Mouse (Mus musculus) midbrain, embryonic 16.5 days (tissue): Measurements from ENCODE around the gene Med13l. TPM values are rescaled to one million over a fixed set of nuclear protein-coding genes. Genes with fewer than 3 reads are reported as not detected.

Experiments used
- ATAC-seq: fragments of 200-750 bp; cut with Nextera tagmentation; 2 replicates; pipeline ENCODE4 v1.8.0; 2017; ENCODE audit warnings: moderate TSS enrichment
- H3K27ac ChIP-seq: fragments of 300-500 bp; sonication (generic); 2 replicates; pipeline ENCODE4 v1.5.1; 2014; ENCODE audit warnings: mild to moderate bottlenecking, low read length, mixed read lengths
- H3K27me3 ChIP-seq: fragments of 300-500 bp; sonication (generic); 2 replicates; pipeline ENCODE4 v1.6.1; 2014; ENCODE audit warnings: low read depth, low read length, mixed read lengths; ENCODE audit not compliant: control insufficient read depth, insufficient read depth
- H3K36me3 ChIP-seq: fragments of 300-500 bp; sonication (generic); 2 replicates; pipeline ENCODE4 v1.6.1; 2014; ENCODE audit warnings: mild to moderate bottlenecking, low read length, moderate library complexity, mixed read lengths; ENCODE audit not compliant: control insufficient read depth, insufficient read depth
- H3K4me1 ChIP-seq: fragments of 300-500 bp; sonication (generic); 2 replicates; pipeline ENCODE4 v1.6.1; 2014; ENCODE audit warnings: mild to moderate bottlenecking, low read length, mixed read lengths; ENCODE audit not compliant: control insufficient read depth, insufficient read depth
- H3K4me2 ChIP-seq: fragments of 300-500 bp; sonication (generic); 2 replicates; pipeline ENCODE4 v1.6.1; 2014; ENCODE audit warnings: mild to moderate bottlenecking, low read length, mixed read lengths
- H3K4me3 ChIP-seq: fragments of 300-500 bp; sonication (generic); 2 replicates; pipeline ENCODE4 v1.5.1; 2014; ENCODE audit warnings: low read depth, mild to moderate bottlenecking, low read length, moderate library complexity, mixed read lengths
- H3K9ac ChIP-seq: fragments of 300-500 bp; sonication (generic); 2 replicates; pipeline ENCODE4 v1.6.1; 2014; ENCODE audit warnings: low read depth, low read length, mixed read lengths
- H3K9me3 ChIP-seq: fragments of 300-500 bp; sonication (generic); replicated peaks from 2 replicates; pipeline ENCODE4 v1.6.1; 2014; ENCODE audit warnings: mild to moderate bottlenecking, low read length, mixed read lengths; ENCODE audit not compliant: control insufficient read depth, poor library complexity, severe bottlenecking
- WGBS: fragments of 180-500 bp; shearing (Covaris S2); extraction: QIAGEN DNeasy Blood & Tissue Kit; methylation state at CpG from one replicate; pipeline ENCODE4 v1.1.7; 2014; 5-methylcytosine and 5-hydroxymethylcytosine counted together
- polyA plus RNA-seq: library from polyadenylated mRNA; unstranded; fragments of >200 nt; fragmentation: Nextera tagmentation; extraction: Ambion mirVana; gene quantifications from 2 replicates; pipeline ENCODE4 v1.2.1, GENCODE M21; 2015

The Med13l gene
- polyA plus RNA-seq, 1 experiment from 2014 or later, result 14.4 TPM

DNA sequence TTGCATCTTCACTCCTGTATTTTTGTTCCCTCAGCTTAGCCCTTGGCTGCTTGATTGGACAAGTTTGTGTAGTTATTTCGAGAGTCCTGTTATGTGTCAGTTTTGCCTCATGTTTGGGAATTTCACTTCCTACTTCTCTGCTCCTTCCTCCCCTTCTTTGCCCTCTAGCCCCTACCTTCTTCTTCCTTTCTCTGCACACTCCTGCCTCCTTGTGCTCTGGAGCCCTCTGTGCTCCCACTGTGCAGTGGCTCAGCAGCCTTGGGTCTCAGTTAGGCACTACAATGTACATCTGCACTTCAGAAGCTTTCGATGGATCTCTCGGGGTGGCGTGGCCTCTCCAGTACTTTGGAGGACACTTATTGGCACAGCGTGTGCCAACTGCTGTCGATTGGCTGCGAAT, 14.5 kb downstream of the Med13l start:
- 60% methylated on average over 7 of the region's 7 CpGs for WGBS
- Histone ChIP-seq H3K4me2 (no peak overlapping the region), H3K27ac (no peak overlapping the region), H3K27me3 (no peaks in the 10 kb centered on the region), H3K9ac (no peak overlapping the region), H3K36me3 (no peaks in the 10 kb centered on the region), H3K4me3 (no peak overlapping the region), H3K4me1 (peaks cover 40% of the 10 kb centered on the region), H3K9me3 (no peaks in the 10 kb centered on the region)
- no peak for ATAC-seq

DNA sequence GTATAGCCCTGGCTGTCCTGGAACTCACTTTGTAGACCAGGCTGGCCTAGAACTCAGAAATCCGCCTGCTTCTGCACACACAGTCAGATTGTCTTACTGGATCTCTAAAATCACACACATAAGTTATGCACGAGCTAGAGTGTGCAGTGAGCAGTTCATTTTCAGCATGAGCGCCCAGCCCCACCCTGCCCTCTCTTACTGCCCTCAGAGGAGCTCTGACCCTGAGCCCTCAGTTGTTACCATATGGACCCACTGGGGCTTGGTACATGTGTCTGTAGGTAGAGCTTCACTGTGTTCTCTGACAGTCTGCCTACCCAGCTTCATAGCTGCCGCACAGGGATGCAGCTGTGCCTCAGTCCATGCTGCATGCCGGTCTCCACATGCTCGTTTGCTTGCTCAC, 15.4 kb downstream of the Med13l start:
- no peak overlapping the region for H3K4me2 ChIP-seq
- no peak overlapping the region for H3K27ac ChIP-seq
- no peaks in the 10 kb centered on the region for H3K9me3 ChIP-seq
- H3K4me3 ChIP-seq, result no peak overlapping the region
- no peaks in the 10 kb centered on the region for H3K27me3 ChIP-seq
- WGBS, result 44% methylated on average over 6 of the region's 6 CpGs
- H3K36me3 ChIP-seq, result no peaks in the 10 kb centered on the region
- peaks cover 34% of the 10 kb centered on the region for H3K4me1 ChIP-seq
- ATAC-seq, result no peak
- H3K9ac ChIP-seq, result no peak overlapping the region

GRCm38 (mm10) chr5:118576731-118577130, 16.3 kb downstream of the Med13l start:
- Histone ChIP-seq H3K36me3 (no peaks in the 10 kb centered on the region), H3K9me3 (no peaks in the 10 kb centered on the region), H3K4me1 (peaks cover 34% of the 10 kb centered on the region), H3K4me2 (no peak overlapping the region), H3K4me3 (no peak overlapping the region), H3K9ac (no peak overlapping the region), H3K27ac (no peak overlapping the region), H3K27me3 (no peaks in the 10 kb centered on the region)
- 46% methylated on average over 3 of the region's 3 CpGs for WGBS
- ATAC-seq, result no peak

DNA sequence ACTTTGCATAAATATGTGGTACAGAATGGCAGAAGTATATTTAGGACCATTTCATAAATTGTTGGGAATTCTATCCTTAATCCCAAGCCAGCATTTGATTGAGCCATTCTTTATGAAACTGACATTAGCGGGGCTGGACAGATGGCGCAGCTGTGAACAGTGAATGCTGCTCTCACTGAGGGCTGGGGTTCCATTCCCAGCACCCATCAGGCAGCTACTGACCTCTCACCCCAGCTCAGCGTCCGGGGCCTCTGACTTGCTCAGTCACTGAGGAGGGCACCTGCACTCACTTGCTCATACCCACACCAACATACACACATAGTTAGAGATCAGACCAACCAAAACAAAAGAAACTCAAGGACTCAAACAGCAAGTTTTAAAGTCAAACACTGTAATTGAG, 24.9 kb downstream of the Med13l start:
- 32% methylated on average over 4 of the region's 4 CpGs for WGBS
- H3K9me3 ChIP-seq, result no peaks in the 10 kb centered on the region
- H3K4me3 ChIP-seq, result no peak overlapping the region
- H3K4me1 ChIP-seq, result peaks cover 11% of the 10 kb centered on the region
- no peak overlapping the region for H3K27ac ChIP-seq
- H3K4me2 ChIP-seq, result no peak overlapping the region
- H3K36me3 ChIP-seq, result no peaks in the 10 kb centered on the region
- no peak for ATAC-seq
- no peaks in the 10 kb centered on the region for H3K27me3 ChIP-seq
- no peak overlapping the region for H3K9ac ChIP-seq

GRCm38 (mm10) chr5:118586560-118586959, 26.1 kb downstream of the Med13l start:
- WGBS, result 56% methylated on average over 6 of the region's 6 CpGs

GRCm38 (mm10) chr5:118588381-118588925, 28.0 kb downstream of the Med13l start:
- H3K4me3 ChIP-seq, result no peak overlapping the region

More at GRCm38 (mm10) chr5:118586560-118586959, 26.1 kb downstream of the Med13l start:
- no peak overlapping the region for H3K27ac ChIP-seq
- H3K4me3 ChIP-seq, result no peak overlapping the region
- no peak for ATAC-seq
- H3K9me3 ChIP-seq, result no peaks in the 10 kb centered on the region
- H3K4me1 ChIP-seq, result peaks cover 19% of the 10 kb centered on the region
- no peaks in the 10 kb centered on the region for H3K27me3 ChIP-seq
- no peak overlapping the region for H3K9ac ChIP-seq
- no peak overlapping the region for H3K4me2 ChIP-seq
- H3K36me3 ChIP-seq, result no peaks in the 10 kb centered on the region

GRCm38 (mm10) chr5:118589186-118589892, 28.9 kb downstream of the Med13l start:
- Histone ChIP-seq H3K27me3 (no peaks in the 10 kb centered on the region), H3K4me1 (peaks cover 29% of the 10 kb centered on the region), H3K36me3 (no peaks in the 10 kb centered on the region), H3K9me3 (no peaks in the 10 kb centered on the region), H3K9ac (no peak overlapping the region), H3K4me2 (no peak overlapping the region), H3K27ac (no peak overlapping the region), H3K4me3 (no peak overlapping the region)
- ATAC-seq, result no peak
- WGBS, result 75% methylated on average over 11 of the region's 11 CpGs

More at GRCm38 (mm10) chr5:118588381-118588925, 28.0 kb downstream of the Med13l start:
- Histone ChIP-seq H3K27me3 (no peaks in the 10 kb centered on the region), H3K4me2 (no peak overlapping the region), H3K36me3 (no peaks in the 10 kb centered on the region), H3K27ac (no peak overlapping the region), H3K4me1 (peaks cover 29% of the 10 kb centered on the region), H3K9ac (no peak overlapping the region), H3K9me3 (no peaks in the 10 kb centered on the region)
- 85% methylated on average over 6 of the region's 6 CpGs for WGBS
- ATAC-seq, result no peak

DNA sequence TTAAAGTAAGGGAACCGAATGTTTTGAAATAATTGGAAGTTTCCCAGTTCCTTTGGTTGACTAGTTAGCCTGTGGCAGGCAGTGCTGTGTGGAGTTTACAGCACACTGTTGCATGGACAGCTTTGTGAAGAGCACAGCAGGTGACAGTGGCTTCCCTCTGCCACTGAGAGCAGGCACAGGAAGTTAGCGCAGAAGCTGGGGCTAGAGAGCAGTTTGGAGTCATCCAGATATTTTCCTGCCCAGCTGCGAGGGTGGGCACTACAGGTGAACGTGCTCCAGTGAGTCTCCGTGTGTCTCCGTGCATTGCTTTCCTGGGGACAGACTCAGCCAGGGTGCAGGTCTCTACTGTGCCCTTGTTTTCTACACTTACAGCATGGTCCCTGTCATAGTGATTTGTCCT, 30.4 kb downstream of the Med13l start:
- ATAC-seq, result no peak
- Histone ChIP-seq H3K9me3 (no peaks in the 10 kb centered on the region), H3K4me3 (no peak overlapping the region), H3K27me3 (no peaks in the 10 kb centered on the region), H3K4me1 (peaks cover 29% of the 10 kb centered on the region), H3K4me2 (no peak overlapping the region), H3K27ac (no peak overlapping the region), H3K36me3 (no peaks in the 10 kb centered on the region), H3K9ac (no peak overlapping the region)
- WGBS, result 48% methylated on average over 6 of the region's 6 CpGs

DNA sequence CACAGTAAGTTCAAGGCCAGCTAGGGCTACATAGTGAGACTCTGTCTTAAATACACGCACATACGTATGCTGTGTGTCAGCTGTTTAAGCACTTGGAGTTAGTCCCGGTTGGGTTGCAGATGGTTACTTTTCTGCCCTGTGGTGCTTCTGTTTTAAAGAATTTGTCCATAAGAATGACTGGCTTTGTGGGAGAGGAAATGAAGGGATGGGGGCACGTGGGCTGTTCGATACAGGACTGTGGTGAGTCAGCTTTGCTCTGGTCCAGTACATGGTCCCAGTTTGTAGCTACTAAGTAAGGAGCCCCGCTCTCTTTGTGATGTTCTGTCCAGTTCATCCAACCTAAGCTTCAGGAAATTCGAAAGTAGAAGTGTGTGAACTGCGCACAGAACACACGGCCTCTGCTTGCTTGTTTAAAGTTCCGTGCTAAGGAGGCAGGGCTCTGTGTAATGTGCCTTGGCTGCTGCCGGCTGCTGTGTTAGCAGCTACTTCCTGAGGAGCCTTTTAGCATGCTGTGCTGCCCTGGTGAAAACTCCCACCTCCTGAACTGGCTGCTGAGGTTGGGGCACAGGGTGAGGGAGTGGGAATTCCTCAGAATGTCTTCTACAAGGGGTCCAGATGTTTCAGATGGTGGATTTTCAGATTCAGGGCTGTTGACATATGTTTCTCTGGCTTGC, 31.5 kb downstream of the Med13l start:
- Histone ChIP-seq H3K4me1 (peaks cover 29% of the 10 kb centered on the region), H3K27ac (no peak overlapping the region)
- WGBS, result 47% methylated on average over 11 of the region's 11 CpGs

More for the DNA sequence above, 31.5 kb downstream of the Med13l start:
- Histone ChIP-seq H3K9ac (no peak overlapping the region), H3K36me3 (no peaks in the 10 kb centered on the region), H3K4me2 (no peak overlapping the region), H3K4me3 (no peak overlapping the region), H3K9me3 (no peaks in the 10 kb centered on the region), H3K27me3 (no peaks in the 10 kb centered on the region)
- no peak for ATAC-seq
